Mouse (Mus musculus): ENCODE measurements at regions not wholly inside any gene's neighbourhood (a gene's known extent, or its start where the extent isn't known, plus 50 kb on each side); places are given as distances from the start of the nearest gene placed in this dataset.
"Not testable (repeated sequence)": the region's sequence is repeated elsewhere in the genome, so short reads cannot be mapped to it uniquely, and the experiment has no call there.

DNA sequence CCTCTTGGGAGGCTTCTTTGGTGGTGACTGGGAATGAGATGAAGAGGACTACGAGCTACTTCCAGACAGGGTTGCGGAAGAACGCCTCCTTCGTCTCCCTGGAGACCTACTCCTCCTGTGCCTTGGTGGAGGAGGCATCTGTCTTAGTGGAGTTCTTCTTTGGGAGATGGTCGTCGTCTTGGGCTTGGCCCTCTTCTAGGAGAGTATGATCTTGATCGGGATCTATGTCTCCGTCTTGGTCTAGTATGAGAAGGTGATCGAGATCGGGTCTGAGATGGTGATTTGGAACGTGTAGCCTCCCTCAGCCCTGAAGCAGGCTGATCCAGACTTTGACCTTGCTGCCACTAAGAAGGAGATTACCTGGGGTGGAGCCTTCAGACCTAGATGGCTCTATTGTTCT is 276.3 kb downstream of the 1810013L24Rik start:
- Histone ChIP-seq H3K27me3 (ENCODE audit: insufficient read depth, low read length) (no peaks in the 10 kb centered on the region), H3K36me3 (ENCODE audit: insufficient read depth) (no peaks in the 10 kb centered on the region), H3K4me1 (ENCODE audit: insufficient read depth) (no peaks in the 10 kb centered on the region), H3K4me2 (ENCODE audit: low read depth) (no peak overlapping the region), H3K27ac (ENCODE audit: low read depth, low read length) (no peak overlapping the region), H3K9ac (no peak overlapping the region), H3K4me3 (ENCODE audit: low read depth, low read length) (no peak overlapping the region), H3K9me3 (ENCODE audit: low read length) (no peaks in the 10 kb centered on the region)
- WGBS, result 95% methylated on average over 11 of the region's 11 CpGs
- no peak for TF ChIP-seq CTCF (IDR thresholded peaks at IDR 0.05; ENCODE audit: low read depth)
- ATAC-seq, result no peak
- no peak for DNase-seq

DNA sequence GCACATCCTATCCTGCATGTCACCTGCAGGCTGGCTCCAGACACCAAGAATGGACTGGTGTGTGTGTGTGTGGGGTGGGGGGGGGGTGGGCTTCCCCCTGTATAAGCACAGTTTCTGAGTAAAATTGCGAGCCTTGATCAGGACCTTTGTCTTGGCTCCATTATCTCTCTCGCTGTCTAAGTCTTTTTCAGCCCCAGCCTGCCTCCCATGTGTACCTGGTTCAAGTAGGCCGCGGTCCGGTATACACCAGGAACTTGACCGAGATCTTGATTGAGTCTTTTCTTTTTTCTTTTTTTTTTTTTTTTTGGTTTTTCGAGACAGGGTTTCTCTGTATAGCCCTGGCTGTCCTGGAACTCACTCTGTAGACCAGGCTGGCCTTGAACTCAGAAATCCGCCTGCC is 276.8 kb downstream of the 1810013L24Rik start:
- H3K9me3 ChIP-seq (ENCODE audit: low read length); ATAC-seq; DNase-seq; H3K36me3 ChIP-seq (ENCODE audit: insufficient read depth); H3K9ac ChIP-seq; H3K4me3 ChIP-seq (ENCODE audit: low read depth, low read length); H3K4me1 ChIP-seq (ENCODE audit: insufficient read depth); H3K4me2 ChIP-seq (ENCODE audit: low read depth); H3K27ac ChIP-seq (ENCODE audit: low read depth, low read length); H3K27me3 ChIP-seq (ENCODE audit: insufficient read depth, low read length): not testable (repeated sequence)
- 95% methylated on average over 8 of the region's 8 CpGs for WGBS

DNA sequence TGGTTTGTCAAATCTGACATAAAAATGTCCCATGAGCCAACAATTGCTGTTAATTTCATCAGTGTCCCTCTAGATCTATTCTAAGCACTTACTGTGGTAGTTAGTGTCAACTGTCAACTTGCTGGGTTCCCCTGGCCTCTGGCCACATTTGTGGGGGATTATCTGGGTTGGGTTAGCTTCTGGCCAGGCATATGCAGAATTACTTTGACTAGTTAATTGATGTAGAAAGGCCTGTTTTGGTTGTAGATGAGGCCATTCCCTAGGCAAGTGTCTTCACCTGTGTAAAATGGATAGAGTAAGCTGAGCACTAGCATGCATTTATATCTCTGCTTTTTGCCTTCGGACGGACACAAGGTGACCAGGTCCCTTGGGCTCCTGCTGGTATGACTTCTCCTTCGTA is 283.9 kb downstream of the 1810013L24Rik start:
- WGBS, result 96% methylated on average over 3 of the region's 3 CpGs
- DNase-seq, result no peak

GRCm38 (mm10) chr16:9115548-9115947 is 285.6 kb downstream of the 1810013L24Rik start:
- Histone ChIP-seq H3K4me3 (ENCODE audit: low read depth, low read length) (no peak overlapping the region), H3K27me3 (ENCODE audit: insufficient read depth, low read length) (no peaks in the 10 kb centered on the region), H3K4me2 (ENCODE audit: low read depth) (no peak overlapping the region), H3K27ac (ENCODE audit: low read depth, low read length) (no peak overlapping the region), H3K9ac (no peak overlapping the region), H3K4me1 (ENCODE audit: insufficient read depth) (no peaks in the 10 kb centered on the region), H3K36me3 (ENCODE audit: insufficient read depth) (no peaks in the 10 kb centered on the region), H3K9me3 (ENCODE audit: low read length) (no peaks in the 10 kb centered on the region)
- WGBS, result 63% methylated on average over 5 of the region's 5 CpGs
- no peak for TF ChIP-seq CTCF (IDR thresholded peaks at IDR 0.05; ENCODE audit: low read depth)
- DNase-seq (no peak), ATAC-seq (no peak)

More for the DNA sequence above, 283.9 kb downstream of the 1810013L24Rik start:
- no peak overlapping the region for H3K27ac ChIP-seq (ENCODE audit: low read depth, low read length)
- no peak overlapping the region for H3K4me2 ChIP-seq (ENCODE audit: low read depth)
- no peak overlapping the region for H3K4me3 ChIP-seq (ENCODE audit: low read depth, low read length)
- no peaks in the 10 kb centered on the region for H3K9me3 ChIP-seq (ENCODE audit: low read length)
- no peaks in the 10 kb centered on the region for H3K36me3 ChIP-seq (ENCODE audit: insufficient read depth)
- no peak for ATAC-seq
- no peaks in the 10 kb centered on the region for H3K4me1 ChIP-seq (ENCODE audit: insufficient read depth)
- no peak overlapping the region for H3K9ac ChIP-seq
- H3K27me3 ChIP-seq (ENCODE audit: insufficient read depth, low read length), result no peaks in the 10 kb centered on the region
- TF ChIP-seq CTCF (IDR thresholded peaks at IDR 0.05; ENCODE audit: low read depth), result no peak

- Histone ChIP-seq H3K27ac (ENCODE audit: low read depth, low read length) (no peak overlapping the region), H3K9me3 (ENCODE audit: low read length) (no peaks in the 10 kb centered on the region), H3K36me3 (ENCODE audit: insufficient read depth) (no peaks in the 10 kb centered on the region), H3K27me3 (ENCODE audit: insufficient read depth, low read length) (no peaks in the 10 kb centered on the region), H3K4me1 (ENCODE audit: insufficient read depth) (no peaks in the 10 kb centered on the region), H3K4me2 (ENCODE audit: low read depth) (no peak overlapping the region), H3K9ac (no peak overlapping the region), H3K4me3 (ENCODE audit: low read depth, low read length) (no peak overlapping the region)
- 80% methylated on average over 2 of the region's 2 CpGs for WGBS
- TF ChIP-seq CTCF (IDR thresholded peaks at IDR 0.05; ENCODE audit: low read depth), result no peak
- ATAC-seq, result no peak
- no peak for DNase-seq
Observed at GRCm38 (mm10) chr16:9121581-9121980, 291.7 kb downstream of the 1810013L24Rik start.

GRCm38 (mm10) chr16:9132113-9132512 is 302.2 kb downstream of the 1810013L24Rik start:
- Histone ChIP-seq H3K4me1 (ENCODE audit: insufficient read depth) (no peaks in the 10 kb centered on the region), H3K4me3 (ENCODE audit: low read depth, low read length) (no peak overlapping the region), H3K27ac (ENCODE audit: low read depth, low read length) (no peak overlapping the region), H3K9ac (no peak overlapping the region), H3K36me3 (ENCODE audit: insufficient read depth) (no peaks in the 10 kb centered on the region), H3K4me2 (ENCODE audit: low read depth) (no peak overlapping the region), H3K27me3 (ENCODE audit: insufficient read depth, low read length) (no peaks in the 10 kb centered on the region), H3K9me3 (ENCODE audit: low read length) (no peaks in the 10 kb centered on the region)
- TF ChIP-seq CTCF (IDR thresholded peaks at IDR 0.05; ENCODE audit: low read depth), result no peak
- 79% methylated on average over 3 of the region's 3 CpGs for WGBS
- DNase-seq (no peak), ATAC-seq (no peak)

DNA sequence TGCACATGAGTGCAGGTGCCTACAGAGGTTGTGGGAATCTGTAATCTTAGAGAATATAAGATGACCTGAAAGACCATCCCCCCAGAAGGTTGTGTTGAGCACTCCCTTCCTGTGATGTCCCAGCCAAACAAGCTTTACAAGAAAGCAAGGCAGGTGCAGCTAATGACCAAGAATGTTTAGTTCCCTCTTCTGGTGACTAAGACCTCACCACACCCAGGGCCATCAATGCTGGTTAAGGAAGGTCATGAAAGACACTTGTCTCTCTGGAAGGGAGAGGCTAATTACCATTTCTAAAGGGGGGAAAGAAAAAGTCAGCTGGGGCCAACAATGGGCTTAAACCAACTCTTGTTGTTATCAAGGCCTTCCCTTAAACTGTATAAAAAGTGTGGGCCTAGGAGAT is 302.9 kb downstream of the 1810013L24Rik start:
- no peaks in the 10 kb centered on the region for H3K4me1 ChIP-seq (ENCODE audit: insufficient read depth)
- H3K27me3 ChIP-seq (ENCODE audit: insufficient read depth, low read length), result no peaks in the 10 kb centered on the region
- no peaks in the 10 kb centered on the region for H3K9me3 ChIP-seq (ENCODE audit: low read length)
- H3K4me2 ChIP-seq (ENCODE audit: low read depth), result no peak overlapping the region
- H3K27ac ChIP-seq (ENCODE audit: low read depth, low read length), result no peak overlapping the region
- no peak for DNase-seq
- TF ChIP-seq CTCF (IDR thresholded peaks at IDR 0.05; ENCODE audit: low read depth), result no peak
- H3K36me3 ChIP-seq (ENCODE audit: insufficient read depth), result no peaks in the 10 kb centered on the region
- H3K9ac ChIP-seq, result no peak overlapping the region
- no peak overlapping the region for H3K4me3 ChIP-seq (ENCODE audit: low read depth, low read length)
- ATAC-seq, result no peak

DNA sequence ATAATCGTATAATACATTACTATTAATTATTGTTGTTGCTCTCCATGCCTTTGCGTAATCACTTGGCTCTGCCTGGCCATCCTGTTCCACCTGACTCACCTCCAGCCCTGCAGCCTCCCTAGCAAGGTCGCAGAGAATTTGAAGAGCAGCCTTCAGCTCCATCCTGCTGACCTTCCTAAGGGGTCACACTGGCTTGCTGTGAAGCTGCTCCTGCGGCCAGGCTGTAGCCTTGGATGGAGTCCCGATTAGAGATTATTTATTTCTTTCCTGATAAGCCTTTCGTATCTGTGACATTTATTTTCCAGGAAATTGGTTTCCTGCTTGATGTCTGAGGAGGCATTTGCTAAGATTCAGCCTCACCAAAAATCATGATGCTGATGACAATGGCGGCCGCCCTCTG is 305.5 kb downstream of the 1810013L24Rik start:
- no peaks in the 10 kb centered on the region for H3K9me3 ChIP-seq (ENCODE audit: low read length)
- H3K27ac ChIP-seq (ENCODE audit: low read depth, low read length), result no peak overlapping the region
- no peak overlapping the region for H3K4me3 ChIP-seq (ENCODE audit: low read depth, low read length)
- H3K27me3 ChIP-seq (ENCODE audit: insufficient read depth, low read length), result no peaks in the 10 kb centered on the region
- no peak for ATAC-seq
- 90% methylated on average over 8 of the region's 8 CpGs for WGBS
- no peaks in the 10 kb centered on the region for H3K4me1 ChIP-seq (ENCODE audit: insufficient read depth)
- no peaks in the 10 kb centered on the region for H3K36me3 ChIP-seq (ENCODE audit: insufficient read depth)
- no peak for TF ChIP-seq CTCF (IDR thresholded peaks at IDR 0.05; ENCODE audit: low read depth)
- H3K4me2 ChIP-seq (ENCODE audit: low read depth), result no peak overlapping the region
- DNase-seq, result no peak
- no peak overlapping the region for H3K9ac ChIP-seq

Data from forebrain, postnatal 0 days (tissue).